Mouse (Mus musculus) heart, adult 11 months (tissue): ENCODE data around the gene Cachd1.

Experiments
- DNase-seq: peaks from one replicate; pipeline ENCODE4 v3.0.0; 2022

Gene Cachd1

GRCm38 (mm10) chr4:100795523-100795922, 19.0 kb downstream of the Cachd1 start:
- DNase-seq: no peak

- DNase-seq: no peak
Measured at GRCm38 (mm10) chr4:100800730-100801442, 24.4 kb downstream of the Cachd1 start.

- no peak for DNase-seq
Measured at GRCm38 (mm10) chr4:100801443-100801786, 24.9 kb downstream of the Cachd1 start.

DNA sequence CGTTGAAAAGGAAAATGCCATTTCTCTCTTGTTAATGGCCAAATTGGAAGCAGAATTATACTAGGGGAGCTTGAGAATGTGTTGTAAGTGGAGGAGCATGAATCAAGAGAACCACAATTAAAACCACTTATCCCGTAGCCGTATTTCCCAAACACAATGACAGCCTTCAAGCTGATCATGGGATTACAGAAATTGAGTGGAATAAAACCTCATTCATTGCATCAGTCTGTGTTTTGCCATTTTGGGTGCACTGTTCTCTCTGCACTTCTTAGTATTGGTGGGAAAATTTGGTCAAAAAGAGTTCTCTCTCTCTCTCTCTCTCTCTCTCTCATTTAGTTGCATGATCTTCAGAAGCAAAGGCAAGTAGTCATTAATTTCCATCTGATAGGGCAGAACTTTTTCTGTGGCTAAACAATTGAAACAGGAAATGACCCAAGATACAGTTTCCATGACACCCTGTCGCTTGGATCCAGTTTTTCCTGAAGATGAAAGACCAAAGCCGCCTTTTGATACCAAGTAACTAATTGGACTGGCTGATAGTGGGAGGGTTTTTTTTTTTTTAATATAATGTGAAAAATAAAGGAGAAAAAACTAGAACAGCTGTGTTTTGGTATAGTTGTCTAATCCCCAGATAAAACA, 34.7 kb downstream of the Cachd1 start:
- DNase-seq: peak; percentile 83

- no peak for DNase-seq
Measured at GRCm38 (mm10) chr4:100811802-100812510, 35.5 kb downstream of the Cachd1 start.

DNA sequence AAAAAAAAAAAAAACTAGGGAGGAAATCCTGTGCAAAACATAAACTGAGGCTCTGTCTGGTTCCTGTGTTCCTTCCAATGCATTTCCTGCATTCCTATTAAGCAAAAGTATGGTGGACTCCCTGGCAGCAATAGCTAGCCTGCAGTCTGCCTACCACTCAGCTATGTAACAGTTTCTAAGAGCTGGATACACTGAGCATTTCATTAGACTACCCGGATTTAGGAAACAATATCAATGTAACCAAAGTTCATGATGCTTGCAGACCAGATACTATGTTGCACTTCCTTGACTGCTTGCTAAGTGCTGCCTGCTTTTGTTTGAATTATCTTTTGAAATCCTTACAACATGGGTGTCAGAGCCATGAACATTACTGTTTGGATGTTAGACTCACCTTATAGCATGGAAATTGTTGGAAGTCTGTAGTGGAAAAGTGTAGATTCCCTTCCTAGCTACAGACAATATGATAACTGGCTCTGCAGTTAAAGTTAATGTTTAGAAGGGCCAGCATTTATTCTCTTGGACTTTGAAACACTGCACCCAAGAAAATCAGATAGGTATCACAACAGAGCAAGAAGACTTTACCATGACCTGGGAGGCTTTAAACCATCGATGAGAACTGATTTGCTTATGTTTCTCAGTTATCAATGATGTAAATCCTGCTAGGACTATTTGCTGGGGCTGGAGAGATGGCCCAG, 37.4 kb downstream of the Cachd1 start:
- DNase-seq: peak; percentile 15

DNA sequence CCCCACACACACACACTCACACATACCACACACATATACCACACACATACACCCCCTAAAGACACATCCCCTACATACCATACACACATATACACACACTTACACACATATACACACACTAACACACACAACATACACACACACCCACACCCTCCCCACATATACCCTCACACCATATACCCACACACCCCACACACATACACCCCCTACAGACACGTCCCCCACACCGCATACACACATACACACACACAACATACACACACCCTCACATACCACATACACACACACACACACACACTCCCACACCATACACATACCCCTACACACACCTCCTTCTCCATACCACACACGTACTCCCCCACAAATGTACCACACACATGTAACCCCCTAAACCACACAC, 42.8 kb downstream of the Cachd1 start:
- DNase-seq: no peak

DNA sequence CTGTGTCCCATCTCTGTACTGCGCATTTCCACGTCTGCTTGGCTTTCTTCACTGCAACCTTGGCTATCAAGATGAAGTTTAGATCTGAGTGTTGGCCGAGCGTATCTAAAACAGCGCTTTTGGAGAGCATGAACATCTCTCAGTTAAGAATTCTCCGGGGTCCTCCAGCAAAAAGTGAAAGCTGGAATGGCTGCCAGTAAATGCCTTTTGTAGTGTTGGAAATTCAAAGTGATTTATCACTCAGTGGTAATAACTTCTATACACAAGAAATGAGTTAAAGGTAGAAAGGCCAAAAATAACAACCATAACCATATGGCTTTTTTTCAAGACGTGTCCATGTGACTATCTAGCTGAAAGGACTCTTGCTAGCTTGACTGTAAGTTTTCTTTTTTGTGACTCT, 46.1 kb downstream of the Cachd1 start:
- DNase-seq: no peak

DNA sequence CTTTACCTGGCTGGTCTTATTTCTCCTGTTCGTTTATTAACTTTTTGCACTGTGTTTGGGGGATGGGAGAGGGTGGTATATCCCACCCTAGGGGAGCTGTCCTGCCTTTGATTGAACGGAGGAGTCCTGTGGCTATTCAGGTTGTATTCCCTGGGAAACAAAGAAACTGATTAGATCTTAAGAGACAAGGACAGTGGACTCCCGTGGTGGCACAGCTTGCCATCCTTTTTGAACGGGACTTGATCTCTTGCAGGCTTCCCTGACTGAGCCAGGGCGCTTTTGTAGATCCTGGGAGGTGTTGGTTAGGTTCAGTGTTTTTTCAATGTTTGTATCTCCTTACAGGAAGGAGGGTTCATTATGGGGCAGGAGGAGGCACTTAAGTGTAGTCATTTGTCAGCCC, 50.9 kb downstream of the Cachd1 start:
- DNase-seq: no peak

GRCm38 (mm10) chr4:100828737-100829136, 52.3 kb downstream of the Cachd1 start:
- DNase-seq: no peak

DNA sequence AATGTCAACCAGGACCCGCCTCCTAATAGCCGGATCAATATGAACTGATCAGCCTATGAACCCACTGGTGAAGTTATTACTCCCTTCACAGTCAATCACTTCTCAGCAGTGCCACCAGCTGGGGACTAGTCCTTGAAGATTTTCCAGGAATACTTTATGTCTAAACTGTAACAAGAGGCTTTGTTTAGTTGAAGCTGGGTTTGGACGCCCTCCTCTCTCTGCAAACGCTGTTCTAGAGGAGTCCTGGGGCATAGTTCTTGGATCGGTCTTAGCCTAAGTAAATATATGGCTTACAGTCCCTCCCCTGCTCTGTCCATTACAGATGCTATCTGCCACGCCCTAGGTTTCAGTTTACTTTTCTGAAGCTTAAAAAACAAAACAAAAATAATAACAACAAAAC, 60.7 kb downstream of the Cachd1 start:
- DNase-seq: no peak

- no peak for DNase-seq
Measured at GRCm38 (mm10) chr4:100842629-100843028, 66.2 kb downstream of the Cachd1 start.

GRCm38 (mm10) chr4:100843119-100843518, 66.6 kb downstream of the Cachd1 start:
- no peak for DNase-seq

DNA sequence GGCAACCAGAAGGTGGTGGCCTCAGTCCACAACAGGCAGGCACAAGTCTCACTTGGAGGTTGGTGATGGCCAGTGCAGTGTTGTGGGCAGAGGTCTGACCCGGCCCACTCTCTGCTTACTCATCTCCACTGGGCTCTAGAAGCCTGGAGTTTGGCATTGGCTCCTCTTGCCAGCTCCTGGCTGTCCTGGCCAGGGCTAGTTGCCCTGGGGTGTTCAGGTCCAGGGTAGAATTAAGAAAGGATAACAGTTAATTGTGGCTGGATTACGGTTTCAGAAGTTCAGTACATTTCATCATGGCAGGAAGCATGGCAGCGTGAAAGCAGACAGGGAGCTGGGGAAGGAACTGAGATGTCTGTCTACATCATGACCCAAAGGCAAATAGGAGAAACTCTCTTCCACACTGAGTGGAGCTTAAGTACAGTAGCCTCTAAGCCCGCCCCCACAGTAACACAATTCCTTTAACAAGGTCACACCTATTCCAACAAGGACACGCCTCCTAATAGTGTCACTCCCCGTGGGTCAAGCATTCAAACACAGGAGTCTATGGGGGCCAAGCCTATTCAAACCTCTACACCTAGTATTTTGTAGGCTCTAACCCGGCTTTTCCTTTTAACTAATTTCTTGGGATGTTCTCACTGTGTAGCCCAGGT, 74.5 kb downstream of the Cachd1 start:
- peak; percentile 45 for DNase-seq

DNA sequence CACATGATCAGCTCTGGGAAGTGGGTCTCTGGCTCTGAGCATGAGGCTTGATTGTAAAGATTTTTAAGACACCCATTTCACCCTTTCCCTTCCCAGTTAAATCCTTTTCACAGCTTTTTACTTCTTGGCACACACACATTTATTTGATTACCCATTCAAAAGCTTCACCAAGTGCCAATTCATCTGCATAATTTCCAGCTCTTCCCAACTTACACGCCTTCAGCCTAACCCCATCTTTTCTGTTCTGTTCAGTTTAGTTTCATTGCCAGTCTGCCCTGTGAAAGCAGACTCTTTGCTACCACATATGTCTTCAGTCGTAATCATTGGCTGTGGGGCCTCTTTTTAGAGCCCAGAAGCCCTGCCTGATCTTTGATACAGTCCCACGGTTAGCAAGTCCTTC, 76.0 kb downstream of the Cachd1 start:
- no peak for DNase-seq

- DNase-seq: no peak
Measured at GRCm38 (mm10) chr4:100853426-100853825, 77.0 kb downstream of the Cachd1 start.

DNA sequence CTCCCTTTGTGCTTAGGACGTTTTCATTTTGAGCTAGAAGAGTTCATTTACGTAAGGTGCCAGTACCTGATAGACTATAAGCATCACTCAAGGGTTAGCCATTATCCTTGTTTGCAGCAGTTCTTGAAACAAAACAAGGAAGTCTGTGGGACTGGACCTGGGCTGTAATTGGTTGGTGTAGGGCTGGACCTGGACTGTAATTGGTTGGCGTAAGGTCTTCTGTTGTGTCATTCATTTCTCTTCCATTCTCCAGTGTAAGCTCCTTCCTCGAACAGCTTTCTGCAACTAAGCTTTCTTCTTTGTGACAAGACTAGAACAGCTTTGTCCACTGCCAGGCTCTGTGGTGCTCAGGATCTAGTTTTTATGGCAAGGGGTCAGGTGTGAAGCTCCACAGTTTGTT, 78.9 kb downstream of the Cachd1 start:
- DNase-seq: no peak

DNA sequence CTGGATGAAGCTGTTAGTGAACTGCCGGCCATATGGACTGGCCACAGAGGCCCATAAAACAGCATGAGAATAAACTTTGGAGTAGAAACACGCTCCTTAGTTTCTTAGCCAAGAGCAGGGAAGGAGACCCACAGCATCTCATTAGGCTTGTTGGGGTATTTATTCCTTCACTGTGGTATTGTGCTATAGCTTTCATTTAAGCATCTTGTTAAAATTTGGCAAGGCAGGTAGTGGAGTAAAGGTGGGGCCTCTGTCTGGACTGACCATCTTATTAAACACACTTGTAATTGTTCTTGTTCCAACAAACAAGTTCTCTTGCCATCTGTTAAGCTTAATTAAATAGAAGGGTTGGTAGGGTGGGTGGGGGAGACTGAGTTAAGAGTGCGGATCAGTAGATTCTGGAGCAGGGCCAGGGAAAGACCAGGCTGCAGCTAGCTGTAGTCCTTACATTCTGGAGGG, 81.0 kb downstream of the Cachd1 start:
- no peak for DNase-seq

DNA sequence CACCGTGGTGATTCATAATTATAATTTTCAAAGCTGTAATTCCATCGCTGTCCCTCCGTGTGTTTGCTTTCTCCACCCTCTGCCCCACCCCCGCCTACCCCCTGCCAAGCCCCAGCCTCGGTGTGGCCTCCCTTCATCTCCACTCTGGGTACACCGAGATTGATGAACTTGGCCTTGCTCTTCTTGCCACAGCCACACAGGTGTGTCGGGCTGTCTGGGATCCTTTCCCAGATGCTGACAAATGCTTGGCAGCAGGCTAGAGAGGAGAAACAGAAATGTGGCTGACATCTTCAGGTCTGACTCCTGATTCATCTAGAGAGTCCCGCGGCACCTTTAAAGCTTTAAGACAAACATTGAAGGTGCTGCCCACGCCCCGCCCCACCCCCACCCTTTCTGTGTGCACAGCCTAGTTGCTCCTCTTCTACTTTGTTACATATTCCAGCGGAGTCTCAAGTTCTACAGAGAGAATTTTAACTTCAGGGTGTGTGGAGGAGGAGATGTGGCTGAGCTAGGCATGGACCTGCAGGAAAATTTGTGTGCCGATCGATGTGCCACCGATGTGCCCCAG, 87.5 kb downstream of the Cachd1 start:
- DNase-seq: no peak

GRCm38 (mm10) chr4:100865423-100865822, 88.9 kb downstream of the Cachd1 start:
- no peak for DNase-seq

DNA sequence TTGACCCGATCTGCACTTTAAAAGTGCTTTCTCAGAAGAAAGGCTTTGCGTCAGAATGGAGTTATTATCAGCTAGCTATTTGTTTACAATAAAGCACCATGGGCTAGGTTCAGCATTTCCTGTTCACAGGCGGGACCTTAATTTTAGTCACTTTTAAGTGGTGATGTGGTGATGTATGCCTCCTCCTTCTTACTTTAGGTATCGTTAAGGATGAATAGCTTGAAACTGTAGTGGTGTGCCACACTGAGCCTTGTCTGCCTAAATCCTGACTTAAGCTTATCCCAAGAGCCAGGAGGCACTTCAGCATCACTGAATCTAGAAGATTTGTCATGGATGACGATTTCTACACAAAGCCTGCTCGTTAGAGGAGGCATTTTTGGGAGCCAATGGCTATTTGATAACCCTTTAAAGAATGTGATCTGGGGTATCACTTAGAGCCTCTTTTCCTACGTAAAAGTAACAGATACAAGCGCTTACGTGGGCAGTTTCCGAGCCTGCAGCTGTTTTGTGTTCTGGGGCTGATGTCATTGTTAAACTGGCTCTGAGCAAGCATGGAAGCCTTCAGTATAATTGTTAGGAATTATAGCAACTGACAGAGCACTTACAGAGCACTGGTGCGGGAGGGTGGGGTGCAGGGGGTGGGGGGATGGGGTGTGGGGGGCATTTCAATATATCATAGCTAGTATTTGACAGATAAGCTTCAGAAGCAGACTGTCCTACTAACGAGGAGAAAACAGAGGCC, 89.7 kb downstream of the Cachd1 start:
- DNase-seq: no peak

DNA sequence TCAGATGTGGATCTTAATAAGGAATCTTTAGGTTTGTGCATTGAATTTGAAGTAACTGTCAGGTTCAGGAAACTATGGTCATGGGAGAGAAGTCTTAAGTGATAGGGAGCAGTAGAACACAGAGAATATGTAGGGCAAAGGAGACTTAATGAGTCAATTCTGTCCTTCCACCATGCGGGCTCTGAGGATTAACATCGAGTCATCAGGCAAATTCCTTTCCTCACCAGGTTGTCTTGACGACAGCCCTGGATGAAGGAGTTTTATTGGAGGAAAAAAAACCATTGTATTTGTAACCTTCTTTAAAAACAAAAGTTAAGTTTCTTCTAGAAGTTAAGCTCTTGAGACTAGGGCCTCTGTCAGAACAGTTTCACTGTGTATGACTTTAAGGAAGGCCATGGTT, 100.9 kb downstream of the Cachd1 start:
- DNase-seq: no peak
